Mouse (Mus musculus): ENCODE results near the gene Gm10668. TPM values are rescaled to one million over a fixed set of nuclear protein-coding genes. Genes with fewer than 3 reads are reported as not detected.
"Not testable (repeated sequence)": the region's sequence is repeated elsewhere in the genome, so short reads cannot be mapped to it uniquely, and the experiment has no call there.

Gene Gm10668
- polyA plus RNA-seq (2012; rRNA removed), result not detected in 2 replicates

- WGBS, result no CpG with 5 or more reads among the region's 1 CpGs
- not testable (repeated sequence) for DNase-seq (ENCODE audit: low read depth, low spot score)
Measured at GRCm38 (mm10) chr7:20730524-20730923, at the start of gene Gm10668. Gene Gm10668, minus strand, starts transcription at chr7:20730624.

- DNase-seq (ENCODE audit: low read depth, low spot score), result not testable (repeated sequence)
- no CpG with 5 or more reads among the region's 3 CpGs for WGBS
Measured at GRCm38 (mm10) chr7:20770885-20771284, 40.5 kb upstream of the Gm10668 start, which contains the start of gene Vmn1r112. Gene Vmn1r112, plus strand, starts transcription at chr7:20771185.

GRCm38 (mm10) chr7:20703116-20703515, 27.3 kb downstream of the Gm10668 start, which contains the start of gene Vmn1r111:
Gene Vmn1r111, minus strand, starts transcription at chr7:20703216.
- DNase-seq (ENCODE audit: low read depth, low spot score), result not testable (repeated sequence)
- WGBS, result no CpG with 5 or more reads among the region's 2 CpGs

Other genes starting within 250 kb of the Gm10668 start
- gene Vmn1r103, start 220.1 kb downstream of the Gm10668 start, polyA plus RNA-seq (2012; rRNA removed), result not detected in 2 replicates
- gene Vmn1r104, start 196.8 kb downstream of the Gm10668 start, polyA plus RNA-seq (2012; rRNA removed), result not detected in 2 replicates
- not detected in 2 replicates for gene Gm5726, start 184.9 kb downstream of the Gm10668 start, polyA plus RNA-seq (2012; rRNA removed)
- gene Gm4141, start 154.4 kb downstream of the Gm10668 start, polyA plus RNA-seq (2012; rRNA removed), result not detected in 2 replicates
- not detected in 2 replicates for gene Gm4513, start 131.6 kb downstream of the Gm10668 start, polyA plus RNA-seq (2012; rRNA removed)
- not detected in 2 replicates for gene Vmn1r107, start 61.7 kb downstream of the Gm10668 start, polyA plus RNA-seq (2012; rRNA removed)
- not detected in 2 replicates for gene Vmn1r111, start 27.4 kb downstream of the Gm10668 start, polyA plus RNA-seq (2012; rRNA removed)
- not detected in 2 replicates for gene Vmn1r112, start 40.6 kb upstream of the Gm10668 start, polyA plus RNA-seq (2012; rRNA removed)
- not detected in 2 replicates for gene Vmn1r113, start 56.7 kb upstream of the Gm10668 start, polyA plus RNA-seq (2012; rRNA removed)
- gene Vmn1r114, start 81.6 kb upstream of the Gm10668 start, polyA plus RNA-seq (2012; rRNA removed), result not detected in 2 replicates
- gene Vmn1r115, start 114.4 kb upstream of the Gm10668 start, polyA plus RNA-seq (2012; rRNA removed), result not detected in 2 replicates
- not detected in 2 replicates for gene Vmn1r116, start 141.6 kb upstream of the Gm10668 start, polyA plus RNA-seq (2012; rRNA removed)
- not detected in 2 replicates for gene Vmn1r117, start 153.5 kb upstream of the Gm10668 start, polyA plus RNA-seq (2012; rRNA removed)
- gene Vmn1r118, start 181.7 kb upstream of the Gm10668 start, polyA plus RNA-seq (2012; rRNA removed), result not detected in 2 replicates